Mouse (Mus musculus): Measurements from ENCODE around the gene Ppp2r3c.

GRCm38 (mm10) chr12:55308731-55309130 lies 5.9 kb upstream of the Ppp2r3c start:
- TF ChIP-seq CTCF (IDR thresholded peaks at IDR 0.05; ENCODE audit: low read depth) (no peak), EP300 (optimal IDR thresholded peaks at IDR 0.05) (no peak)

Measured in stomach, postnatal 0 days (tissue).